Mouse (Mus musculus): ENCODE data around the gene Srp68. TPM values are rescaled to one million over a fixed set of nuclear protein-coding genes. Genes with fewer than 3 reads are reported as not detected.

Srp68 gene
- polyA plus RNA-seq, 1 experiment, result 101 TPM

DNA sequence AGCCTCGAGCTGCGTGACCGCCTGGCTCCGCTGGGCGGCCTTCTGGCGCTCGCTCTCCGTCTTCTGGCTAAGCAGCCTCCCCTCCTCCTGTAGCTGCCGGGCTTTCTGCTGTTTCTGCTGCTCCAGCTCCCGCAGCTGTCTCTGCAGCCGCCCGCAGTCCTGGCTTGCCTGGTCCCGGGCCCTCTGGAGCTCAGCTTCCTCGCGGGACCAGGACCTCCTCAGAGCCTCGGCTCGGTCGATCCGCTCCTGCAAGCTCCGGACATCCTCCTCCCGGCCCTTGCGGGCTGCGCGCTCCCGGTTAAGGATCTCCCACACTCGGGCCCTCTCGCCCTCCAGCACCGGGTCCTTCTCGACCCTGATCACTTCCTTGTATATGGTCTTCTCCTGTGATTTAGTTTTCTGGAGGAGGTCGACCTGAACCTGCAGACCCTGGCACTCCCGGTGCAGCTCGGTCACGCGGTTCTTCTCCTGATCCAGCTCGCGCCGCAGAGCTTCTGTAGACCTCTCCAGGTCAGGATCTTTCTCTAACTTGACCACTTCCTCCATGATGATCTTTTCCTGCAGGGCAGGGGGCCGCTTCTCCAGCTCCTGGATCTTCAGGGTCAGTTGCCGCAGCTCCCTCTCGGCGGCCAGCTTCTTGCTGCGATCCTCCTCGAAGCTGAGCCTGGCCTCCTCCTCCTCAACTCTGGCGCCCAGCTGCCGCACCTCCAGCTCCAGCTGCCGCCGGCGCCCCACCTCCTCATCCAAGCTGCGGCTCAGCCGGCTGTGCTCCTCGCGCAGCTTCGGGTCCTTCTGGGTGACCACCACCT is 51.9 kb downstream of the Srp68 start:
- no peak for TF ChIP-seq EP300 (IDR thresholded peaks at IDR 0.05; ENCODE audit: insufficient read depth, low read depth, low read length)
- TF ChIP-seq POLR2A (IDR thresholded peaks at IDR 0.05; ENCODE audit: insufficient read depth, low read length), result no peak
- no peak for TF ChIP-seq CTCF (IDR thresholded peaks at IDR 0.05; ENCODE audit: low read depth, low read length)
- Histone ChIP-seq H3K4me1 (ENCODE audit: control insufficient read depth, insufficient read depth, low read length) (no peaks in the 10 kb centered on the region), H3K27me3 (ENCODE audit: control insufficient read depth, insufficient read depth, low read length, poor library complexity, severe bottlenecking) (no peaks in the 10 kb centered on the region), H3K4me3 (ENCODE audit: low read depth, low read length) (peak overlapping the region; percentile 57), H3K36me3 (ENCODE audit: control insufficient read depth, insufficient read depth, low read length, poor library complexity, severe bottlenecking) (no peaks in the 10 kb centered on the region), H3K27ac (ENCODE audit: insufficient read depth, low read length) (no peak overlapping the region), H3K9me3 (replicated peaks; ENCODE audit: control insufficient read depth, insufficient read depth, low read length, poor library complexity, severe bottlenecking) (no peaks in the 10 kb centered on the region), H3K9ac (ENCODE audit: low read depth, poor library complexity, severe bottlenecking) (peak overlapping the region; percentile 41)

DNA sequence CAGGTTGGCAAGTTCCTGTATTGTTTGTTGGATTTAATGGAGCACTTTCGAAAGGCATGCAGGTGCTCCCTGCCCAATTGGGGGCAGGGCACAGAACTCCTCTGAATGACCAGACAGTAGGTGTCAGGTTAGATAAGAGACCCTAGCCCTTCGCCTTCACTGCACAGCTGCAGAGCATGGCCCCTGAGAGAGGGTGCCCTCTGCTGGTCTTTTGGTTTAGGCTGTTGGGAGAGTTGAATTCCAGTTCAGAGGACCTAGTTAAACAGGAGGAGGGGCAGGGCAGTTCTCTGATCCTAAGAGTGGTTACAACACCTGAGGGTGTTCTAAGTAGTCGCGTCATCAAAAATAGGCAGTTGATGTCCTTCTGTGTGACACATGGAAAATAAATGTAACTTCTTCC is 54.1 kb downstream of the Srp68 start:
- no peaks in the 10 kb centered on the region for H3K27me3 ChIP-seq (ENCODE audit: control insufficient read depth, insufficient read depth, low read length, poor library complexity, severe bottlenecking)
- no peaks in the 10 kb centered on the region for H3K9me3 ChIP-seq (replicated peaks; ENCODE audit: control insufficient read depth, insufficient read depth, low read length, poor library complexity, severe bottlenecking)
- no peak overlapping the region for H3K9ac ChIP-seq (ENCODE audit: low read depth, poor library complexity, severe bottlenecking)
- TF ChIP-seq EP300 (IDR thresholded peaks at IDR 0.05; ENCODE audit: insufficient read depth, low read depth, low read length) (no peak), CTCF (IDR thresholded peaks at IDR 0.05; ENCODE audit: low read depth, low read length) (peak; percentile 84), POLR2A (IDR thresholded peaks at IDR 0.05; ENCODE audit: insufficient read depth, low read length) (no peak)
- H3K36me3 ChIP-seq (ENCODE audit: control insufficient read depth, insufficient read depth, low read length, poor library complexity, severe bottlenecking), result no peaks in the 10 kb centered on the region
- no peak overlapping the region for H3K4me3 ChIP-seq (ENCODE audit: low read depth, low read length)
- no peak overlapping the region for H3K27ac ChIP-seq (ENCODE audit: insufficient read depth, low read length)
- H3K4me1 ChIP-seq (ENCODE audit: control insufficient read depth, insufficient read depth, low read length), result no peaks in the 10 kb centered on the region

DNA sequence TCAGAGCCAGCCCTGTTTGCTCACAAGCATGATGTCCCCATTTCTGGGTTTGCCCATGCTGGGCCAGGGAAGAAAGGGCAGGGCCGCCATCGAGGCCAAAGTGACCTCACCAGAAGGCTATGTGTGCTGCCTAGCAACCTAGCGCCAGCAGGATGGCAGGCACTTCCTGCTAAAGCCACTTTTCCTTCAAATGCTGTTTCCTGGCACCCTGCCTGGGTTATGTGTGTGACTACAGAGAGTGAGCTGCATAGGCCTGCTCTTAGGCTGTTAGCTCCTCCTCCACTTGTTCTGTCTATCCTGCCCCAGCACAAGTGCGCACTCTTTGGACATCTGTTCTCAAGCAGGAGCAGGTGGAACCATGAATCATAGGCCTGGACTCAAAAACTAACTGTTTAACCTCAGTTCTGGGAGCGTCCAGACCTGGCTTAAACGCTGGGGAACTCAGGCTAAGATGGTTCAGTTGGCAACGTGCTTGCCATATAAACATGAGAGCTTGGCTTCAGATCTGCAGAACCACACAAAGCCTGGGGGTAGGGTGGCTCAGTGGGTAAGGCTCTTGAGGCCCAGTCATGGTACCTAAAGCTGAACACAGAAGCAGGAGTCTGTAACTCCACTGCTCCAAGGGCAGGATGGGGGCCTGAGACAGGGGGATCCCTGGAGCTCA is 55.1 kb downstream of the Srp68 start:
- TF ChIP-seq CTCF (IDR thresholded peaks at IDR 0.05; ENCODE audit: low read depth, low read length), result no peak
- no peak for TF ChIP-seq POLR2A (IDR thresholded peaks at IDR 0.05; ENCODE audit: insufficient read depth, low read length)
- TF ChIP-seq EP300 (IDR thresholded peaks at IDR 0.05; ENCODE audit: insufficient read depth, low read depth, low read length), result no peak
- H3K27me3 ChIP-seq (ENCODE audit: control insufficient read depth, insufficient read depth, low read length, poor library complexity, severe bottlenecking), result no peaks in the 10 kb centered on the region
- H3K9ac ChIP-seq (ENCODE audit: low read depth, poor library complexity, severe bottlenecking), result no peak overlapping the region
- H3K27ac ChIP-seq (ENCODE audit: insufficient read depth, low read length), result no peak overlapping the region
- H3K4me1 ChIP-seq (ENCODE audit: control insufficient read depth, insufficient read depth, low read length), result no peaks in the 10 kb centered on the region
- H3K4me3 ChIP-seq (ENCODE audit: low read depth, low read length), result no peak overlapping the region
- H3K9me3 ChIP-seq (replicated peaks; ENCODE audit: control insufficient read depth, insufficient read depth, low read length, poor library complexity, severe bottlenecking), result no peaks in the 10 kb centered on the region
- no peaks in the 10 kb centered on the region for H3K36me3 ChIP-seq (ENCODE audit: control insufficient read depth, insufficient read depth, low read length, poor library complexity, severe bottlenecking)

DNA sequence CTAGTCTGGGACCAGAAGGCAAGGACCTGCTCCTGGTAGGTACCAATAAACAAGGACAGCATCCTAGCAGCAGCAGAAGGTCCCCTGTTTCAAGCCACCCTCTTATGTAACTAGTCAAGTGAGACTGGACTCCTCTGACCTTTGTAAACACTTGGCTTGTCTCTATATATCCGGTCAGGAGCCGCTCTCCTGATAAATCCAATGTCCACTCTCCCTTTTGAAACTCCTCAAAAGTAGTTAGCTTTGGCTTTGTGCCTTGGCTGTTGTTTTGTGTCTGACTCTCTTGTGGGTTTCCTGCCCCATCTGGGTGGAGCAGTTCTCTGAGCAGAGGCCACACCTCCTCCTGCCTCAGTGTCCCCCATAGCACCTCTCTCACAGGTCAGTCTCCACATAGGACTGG is 55.8 kb downstream of the Srp68 start:
- Histone ChIP-seq H3K4me3 (ENCODE audit: low read depth, low read length) (no peak overlapping the region), H3K9ac (ENCODE audit: low read depth, poor library complexity, severe bottlenecking) (no peak overlapping the region), H3K36me3 (ENCODE audit: control insufficient read depth, insufficient read depth, low read length, poor library complexity, severe bottlenecking) (no peaks in the 10 kb centered on the region), H3K9me3 (replicated peaks; ENCODE audit: control insufficient read depth, insufficient read depth, low read length, poor library complexity, severe bottlenecking) (no peaks in the 10 kb centered on the region), H3K27me3 (ENCODE audit: control insufficient read depth, insufficient read depth, low read length, poor library complexity, severe bottlenecking) (no peaks in the 10 kb centered on the region), H3K4me1 (ENCODE audit: control insufficient read depth, insufficient read depth, low read length) (no peaks in the 10 kb centered on the region), H3K27ac (ENCODE audit: insufficient read depth, low read length) (no peak overlapping the region)
- TF ChIP-seq POLR2A (IDR thresholded peaks at IDR 0.05; ENCODE audit: insufficient read depth, low read length) (no peak), CTCF (IDR thresholded peaks at IDR 0.05; ENCODE audit: low read depth, low read length) (no peak), EP300 (IDR thresholded peaks at IDR 0.05; ENCODE audit: insufficient read depth, low read depth, low read length) (no peak)

DNA sequence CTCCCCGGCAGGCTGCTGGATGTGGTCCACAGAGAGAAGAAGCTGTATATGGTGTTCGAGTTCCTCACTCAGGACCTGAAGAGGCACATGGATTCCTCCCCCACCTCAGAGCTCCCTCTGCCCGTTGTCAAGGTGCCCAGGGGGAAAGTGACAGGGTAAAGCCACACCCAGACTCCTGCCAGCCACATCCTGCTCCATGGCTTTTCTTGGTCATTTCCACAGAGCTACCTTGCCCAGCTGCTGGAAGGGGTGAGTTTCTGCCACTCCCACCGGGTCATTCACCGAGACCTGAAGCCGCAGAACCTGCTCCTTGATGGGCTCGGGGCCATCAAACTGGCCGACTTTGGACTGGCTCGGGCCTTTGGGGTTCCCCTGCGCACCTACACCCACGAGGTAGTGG is 57.5 kb downstream of the Srp68 start:
- Histone ChIP-seq H3K4me1 (ENCODE audit: control insufficient read depth, insufficient read depth, low read length) (peaks cover 1% of the 10 kb centered on the region), H3K9me3 (replicated peaks; ENCODE audit: control insufficient read depth, insufficient read depth, low read length, poor library complexity, severe bottlenecking) (no peaks in the 10 kb centered on the region), H3K36me3 (ENCODE audit: control insufficient read depth, insufficient read depth, low read length, poor library complexity, severe bottlenecking) (no peaks in the 10 kb centered on the region), H3K4me3 (ENCODE audit: low read depth, low read length) (no peak overlapping the region), H3K9ac (ENCODE audit: low read depth, poor library complexity, severe bottlenecking) (no peak overlapping the region), H3K27me3 (ENCODE audit: control insufficient read depth, insufficient read depth, low read length, poor library complexity, severe bottlenecking) (no peaks in the 10 kb centered on the region), H3K27ac (ENCODE audit: insufficient read depth, low read length) (no peak overlapping the region)
- TF ChIP-seq CTCF (IDR thresholded peaks at IDR 0.05; ENCODE audit: low read depth, low read length) (no peak), POLR2A (IDR thresholded peaks at IDR 0.05; ENCODE audit: insufficient read depth, low read length) (no peak), EP300 (IDR thresholded peaks at IDR 0.05; ENCODE audit: insufficient read depth, low read depth, low read length) (no peak)

GRCm38 (mm10) chr11:116215991-116216390 is 58.0 kb downstream of the Srp68 start:
- Histone ChIP-seq H3K4me3 (ENCODE audit: low read depth, low read length) (no peak overlapping the region), H3K9ac (ENCODE audit: low read depth, poor library complexity, severe bottlenecking) (no peak overlapping the region), H3K27me3 (ENCODE audit: control insufficient read depth, insufficient read depth, low read length, poor library complexity, severe bottlenecking) (no peaks in the 10 kb centered on the region), H3K9me3 (replicated peaks; ENCODE audit: control insufficient read depth, insufficient read depth, low read length, poor library complexity, severe bottlenecking) (no peaks in the 10 kb centered on the region), H3K27ac (ENCODE audit: insufficient read depth, low read length) (no peak overlapping the region), H3K4me1 (ENCODE audit: control insufficient read depth, insufficient read depth, low read length) (peaks cover 2% of the 10 kb centered on the region), H3K36me3 (ENCODE audit: control insufficient read depth, insufficient read depth, low read length, poor library complexity, severe bottlenecking) (no peaks in the 10 kb centered on the region)
- no peak for TF ChIP-seq EP300 (IDR thresholded peaks at IDR 0.05; ENCODE audit: insufficient read depth, low read depth, low read length)
- TF ChIP-seq CTCF (IDR thresholded peaks at IDR 0.05; ENCODE audit: low read depth, low read length), result no peak

Measured in ES-Bruce4 (cell line).